Mouse (Mus musculus): ENCODE measurements at regions not wholly inside any gene's neighbourhood (a gene's known extent, or its start where the extent isn't known, plus 50 kb on each side); places are given as distances from the start of the nearest gene placed in this dataset.

GRCm38 (mm10) chr12:71380424-71380761 lies 70.7 kb downstream of the Dact1 start:
- TF ChIP-seq CTCF (IDR thresholded peaks at IDR 0.05), result no peak
- no peak for TF ChIP-seq POLR2A (IDR thresholded peaks at IDR 0.05; ENCODE audit: insufficient read depth, low read depth, low read length)
- TF ChIP-seq EP300 (IDR thresholded peaks at IDR 0.05; ENCODE audit: insufficient read depth, low read depth, low read length), result no peak
